Mouse (Mus musculus) adrenal gland, postnatal 4 days (tissue): Measurements from ENCODE around the gene Traf3ip1. TPM values are rescaled to one million over a fixed set of nuclear protein-coding genes. Genes with fewer than 3 reads are reported as not detected.
"Not testable (repeated sequence)": the region's sequence is repeated elsewhere in the genome, so short reads cannot be mapped to it uniquely, and the experiment has no call there.

Source experiments
- DNase-seq, 2 experiments: peaks; one replicate each; pipeline ENCODE4 v3.0.0; 2021 to 2022; ENCODE audit warnings: low spot score in 2 of 2, mixed read lengths in 2 of 2
- total RNA-seq, 2 experiments: library from RNA; stranded (reverse); gene quantifications; 2 replicates each; pipeline ENCODE4 v1.2.3; 2021

Traf3ip1 gene
- total RNA-seq, 2 experiments from 2014 or later, result 10.5 to 12.6 TPM

DNA sequence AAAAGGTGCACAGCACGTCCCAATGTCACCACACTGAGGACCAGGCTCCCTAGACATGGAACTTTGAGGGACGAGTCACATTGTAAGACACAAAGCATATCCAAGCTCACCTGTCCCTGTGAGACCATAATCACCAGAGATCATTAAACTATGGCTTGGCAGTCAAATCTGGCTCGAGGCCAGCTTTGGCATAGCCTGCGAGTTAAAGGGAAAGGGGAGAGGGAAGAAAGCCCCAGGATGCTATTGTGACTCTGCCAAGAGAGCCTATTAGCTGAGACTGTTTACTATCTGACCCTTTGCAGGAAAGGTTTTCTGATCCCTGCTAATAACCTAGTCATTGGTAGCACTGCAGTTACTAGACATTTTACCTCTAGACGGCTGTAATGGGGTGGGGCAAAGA is 30.0 kb upstream of the Traf3ip1 start:
- no peak for DNase-seq

DNA sequence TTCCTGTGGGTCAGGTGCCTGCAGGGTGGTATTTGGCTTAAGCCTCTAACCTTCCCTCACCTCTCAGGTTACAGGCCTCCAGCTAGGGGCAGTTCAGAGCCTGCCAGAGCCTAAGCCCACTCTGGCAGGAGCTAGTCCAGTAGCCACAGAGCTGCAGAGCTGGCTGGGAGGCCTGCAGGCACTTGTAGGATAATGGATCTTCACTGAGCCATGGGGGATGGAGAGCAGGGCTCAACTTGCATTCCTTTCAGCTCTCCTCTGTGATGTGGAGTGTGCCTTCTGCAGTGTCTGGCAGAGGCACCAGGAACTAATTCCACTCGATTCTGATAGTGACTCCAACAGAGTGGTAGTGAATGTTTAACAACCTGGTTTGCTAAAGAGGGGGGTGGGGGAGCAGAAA is 29.2 kb upstream of the Traf3ip1 start:
- no peak for DNase-seq

DNA sequence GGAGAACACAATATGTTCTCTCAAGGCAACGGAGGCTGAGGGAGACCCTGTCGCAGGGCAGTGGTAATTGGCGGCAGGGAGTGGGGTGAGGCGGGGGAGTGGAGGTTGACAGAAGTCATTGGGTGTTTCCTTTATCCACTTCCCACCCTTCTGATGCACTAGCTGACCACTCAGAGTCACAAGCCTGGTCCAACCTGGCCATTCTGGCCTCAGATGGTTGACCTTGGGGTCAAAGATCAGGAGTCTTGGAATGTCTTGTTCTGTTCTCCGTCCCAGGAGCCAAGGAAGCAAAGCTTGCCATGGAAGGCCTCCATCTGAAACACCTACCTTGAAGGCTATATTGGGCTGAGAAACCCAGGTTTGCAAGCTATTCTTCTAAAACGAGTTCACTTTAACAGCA is 28.3 kb upstream of the Traf3ip1 start:
- DNase-seq, result no peak

DNA sequence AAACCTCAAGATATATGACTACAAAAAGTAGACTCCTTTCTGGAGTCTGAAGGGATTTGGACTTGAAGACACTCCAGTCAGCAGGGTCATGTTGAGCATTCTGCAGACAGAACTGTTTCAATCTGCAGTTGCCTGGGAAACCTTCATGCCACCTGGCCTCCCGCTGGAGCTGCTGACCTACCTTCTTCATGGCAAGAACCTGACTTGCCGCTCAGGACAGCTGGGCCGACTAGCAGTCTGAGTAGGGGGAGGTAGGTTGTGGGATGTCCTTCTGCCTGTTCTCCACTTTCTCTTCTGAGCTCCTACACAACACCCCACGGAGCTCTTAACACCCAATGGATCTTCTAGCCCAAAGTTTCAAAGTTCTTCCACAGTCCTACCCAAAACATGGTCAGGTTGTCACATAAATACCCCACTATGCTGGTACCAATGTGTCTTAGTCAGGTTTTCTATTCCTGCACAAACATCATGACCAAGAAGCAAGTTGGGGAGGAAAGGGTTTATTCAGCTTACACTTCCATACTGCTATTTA is 24.5 kb upstream of the Traf3ip1 start:
- DNase-seq, result no peak

DNA sequence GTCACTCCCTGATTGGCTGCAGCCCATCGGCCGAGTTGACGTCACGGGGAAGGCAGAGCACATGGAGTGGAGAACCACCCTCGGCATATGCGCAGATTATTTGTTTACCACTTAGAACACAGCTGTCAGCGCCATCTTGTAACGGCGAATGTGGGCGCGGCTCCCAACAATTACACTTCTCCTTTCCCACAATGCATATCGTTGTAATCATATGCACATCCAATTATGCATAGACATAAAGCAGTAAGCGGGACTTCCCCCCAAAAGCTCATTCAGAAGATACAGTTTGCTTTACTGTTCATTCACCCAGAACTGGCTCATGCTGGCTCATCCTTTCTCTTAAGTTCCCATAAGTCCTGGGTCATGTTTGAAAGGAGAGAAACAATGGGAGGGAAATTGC is 16.3 kb upstream of the Traf3ip1 start:
- not testable (repeated sequence) for DNase-seq

DNA sequence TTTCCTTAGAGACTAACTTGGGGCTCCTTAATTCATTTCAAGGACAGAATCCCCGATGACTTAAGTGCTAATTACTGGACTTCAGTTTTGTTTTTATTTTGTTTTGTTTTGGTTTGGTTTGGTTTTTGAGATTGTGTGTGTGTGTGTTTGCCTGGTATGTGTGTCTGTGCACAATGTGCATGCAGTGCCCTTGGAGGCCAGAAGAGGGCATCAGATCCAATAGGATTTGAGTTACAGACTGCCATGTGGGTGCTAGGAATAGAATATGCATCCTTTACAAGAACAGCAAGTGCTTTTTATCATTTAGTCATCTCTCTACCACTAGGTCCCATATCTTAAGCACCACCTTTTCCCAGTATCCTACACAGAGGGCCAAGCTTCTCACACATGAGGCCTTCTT is 15.5 kb upstream of the Traf3ip1 start:
- no peak for DNase-seq

DNA sequence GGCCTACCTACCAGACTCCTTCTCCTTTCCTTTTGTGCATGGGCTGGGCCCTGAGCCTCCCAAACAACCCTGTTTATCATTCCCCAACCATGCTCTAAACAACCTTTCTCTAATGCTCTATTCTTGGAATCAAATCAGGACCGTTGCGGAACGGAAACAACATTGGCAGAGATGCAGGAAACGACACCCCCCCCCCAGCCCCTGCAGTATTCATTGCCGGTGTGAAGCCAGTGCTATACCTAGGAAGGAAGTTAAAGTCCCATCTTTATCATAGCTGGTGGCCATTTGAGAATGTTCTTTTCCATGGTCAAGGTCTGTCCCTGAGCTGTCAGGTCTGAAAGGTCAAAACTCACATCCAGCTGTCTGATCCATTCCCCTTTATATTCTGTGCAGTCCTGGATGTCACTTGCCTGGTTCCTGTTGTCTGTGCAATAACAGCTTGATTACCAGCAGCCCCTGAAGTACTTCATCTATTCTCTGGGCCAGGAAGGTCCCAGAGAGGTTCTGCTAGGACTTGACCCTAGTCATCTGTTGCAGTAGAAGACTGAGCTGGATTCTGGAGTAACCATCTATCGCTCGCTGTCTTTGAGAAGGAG is 11.7 kb upstream of the Traf3ip1 start:
- peak in 1 of 2 experiments; percentile 2 for DNase-seq

DNA sequence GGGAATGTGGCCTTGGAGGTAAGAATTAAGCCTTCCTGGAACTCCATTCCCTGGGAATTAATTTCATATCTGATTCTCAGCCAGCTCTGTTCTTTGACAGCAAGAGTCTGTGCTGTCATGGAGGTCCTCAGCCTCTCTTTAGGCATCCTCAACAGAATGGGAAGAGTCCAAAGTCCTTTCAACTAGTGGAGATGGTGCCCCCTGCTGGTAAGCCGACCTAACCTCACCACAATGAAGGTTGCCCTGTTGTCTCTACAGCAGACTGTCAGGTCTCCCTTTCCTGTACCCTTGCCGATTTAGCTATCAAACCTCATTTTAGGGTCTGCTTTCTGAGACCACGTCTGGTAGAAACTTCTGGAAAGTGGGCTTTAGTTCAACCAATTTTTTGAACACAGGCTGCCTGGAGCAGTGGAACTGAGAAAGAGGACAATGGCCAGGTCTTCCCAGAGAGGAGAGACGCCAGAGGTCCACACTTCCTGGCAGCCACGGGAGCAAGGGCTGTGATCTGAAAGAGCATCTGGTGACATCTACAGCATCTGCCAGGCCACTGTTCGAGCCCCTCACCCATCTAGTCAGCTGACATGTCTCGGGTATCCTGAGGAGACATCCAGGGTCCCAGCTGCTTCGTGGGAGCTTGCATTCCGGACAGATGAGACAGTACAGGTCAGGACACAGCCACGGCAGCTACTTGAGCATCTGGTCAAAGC is 11.0 kb upstream of the Traf3ip1 start:
- peak; percentile 68 to 83 for DNase-seq

DNA sequence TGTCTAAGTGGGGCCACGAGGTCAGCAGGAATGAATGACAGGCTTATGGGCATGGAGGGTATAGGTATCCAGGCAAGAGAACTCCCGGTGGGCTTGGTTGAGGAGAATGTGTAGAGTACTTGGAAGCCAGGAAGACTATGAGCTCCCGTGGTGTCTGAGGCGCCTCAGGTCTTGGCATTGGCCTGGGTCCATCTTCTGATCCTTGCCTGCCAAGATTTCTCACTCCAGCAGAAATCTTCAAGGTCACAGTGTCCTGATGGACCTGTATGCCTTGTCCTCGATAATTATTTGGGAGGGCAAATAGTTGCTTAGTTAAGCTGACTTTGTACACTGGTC is 10.5 kb upstream of the Traf3ip1 start:
- DNase-seq, result no peak

DNA sequence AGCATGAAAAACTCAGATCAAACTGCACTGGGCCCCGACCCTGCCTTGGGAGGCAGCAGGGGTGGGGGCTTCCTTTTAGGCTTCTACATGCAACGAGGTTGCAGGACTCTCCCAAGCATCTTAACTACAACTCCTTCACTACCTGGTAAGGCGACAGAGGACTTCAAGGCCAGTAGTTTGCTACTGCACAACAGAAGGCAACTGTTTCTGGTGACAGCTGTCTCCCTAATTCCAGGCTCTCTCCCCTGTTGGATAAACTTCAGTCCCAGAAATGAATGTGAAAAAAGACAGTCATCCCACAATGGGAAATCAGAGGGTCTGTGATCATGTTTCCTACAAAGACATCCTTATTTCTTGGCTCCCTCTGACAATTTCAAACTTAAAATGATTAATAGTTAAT is 9.0 kb upstream of the Traf3ip1 start:
- DNase-seq, result no peak

DNA sequence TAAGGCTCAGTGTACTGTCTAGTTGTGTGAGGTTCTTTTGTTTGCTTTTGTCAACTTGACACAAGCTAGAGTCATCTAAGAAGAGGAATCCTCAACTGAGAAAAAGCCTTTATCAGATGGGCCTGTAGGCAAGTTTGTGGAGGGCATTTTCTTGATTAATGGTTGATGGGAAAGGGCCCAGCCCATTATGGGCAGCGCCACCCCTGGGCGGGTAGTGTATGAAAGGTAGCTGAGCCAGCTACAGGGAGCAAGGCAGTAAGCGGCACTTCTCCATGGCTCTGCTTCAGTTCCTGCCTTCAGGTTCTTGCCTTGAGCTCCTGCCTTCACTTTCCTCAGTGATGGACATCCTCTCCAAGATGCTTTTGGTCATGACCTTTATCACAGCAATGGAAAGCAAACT is 8.3 kb upstream of the Traf3ip1 start:
- no peak for DNase-seq

DNA sequence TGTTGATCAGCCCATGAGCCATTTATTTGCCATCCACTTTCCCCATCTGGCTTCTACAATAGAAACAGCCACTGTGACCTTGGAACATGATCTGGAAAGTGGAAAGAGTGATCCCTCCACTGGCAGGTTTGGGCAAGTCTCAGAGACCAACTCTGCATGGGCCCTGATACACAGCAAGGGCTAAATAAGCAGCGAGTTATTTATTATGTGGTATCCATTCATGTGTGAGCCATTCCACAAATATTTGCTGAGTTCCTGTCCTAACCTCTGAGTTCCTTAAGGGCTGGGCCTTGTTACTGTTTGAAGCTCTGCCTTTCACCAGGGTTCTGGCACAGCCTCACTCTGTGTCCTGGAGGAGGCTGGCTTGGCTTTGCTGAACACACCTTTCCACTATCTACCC is 4.1 kb upstream of the Traf3ip1 start:
- DNase-seq, result no peak

DNA sequence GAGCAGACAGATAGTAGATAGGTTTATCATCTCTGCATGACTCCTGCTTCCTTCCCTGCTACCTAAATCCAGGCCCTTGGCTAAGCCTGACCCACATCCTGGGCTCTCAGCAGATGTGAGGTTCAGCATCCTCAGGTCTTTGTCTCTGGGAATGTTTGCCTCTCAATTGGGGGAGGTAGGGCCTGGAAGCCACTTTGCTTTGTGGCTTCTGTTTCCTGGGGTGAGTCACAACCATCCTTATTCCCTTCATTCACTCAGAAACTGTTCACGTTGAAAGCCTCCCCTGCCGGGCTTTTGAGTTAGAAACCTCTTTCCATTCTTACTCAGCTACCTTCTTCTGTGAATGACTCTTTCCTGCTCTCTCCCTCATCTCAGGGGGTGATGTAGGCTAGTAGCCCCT is 1.7 kb upstream of the Traf3ip1 start:
- no peak for DNase-seq

DNA sequence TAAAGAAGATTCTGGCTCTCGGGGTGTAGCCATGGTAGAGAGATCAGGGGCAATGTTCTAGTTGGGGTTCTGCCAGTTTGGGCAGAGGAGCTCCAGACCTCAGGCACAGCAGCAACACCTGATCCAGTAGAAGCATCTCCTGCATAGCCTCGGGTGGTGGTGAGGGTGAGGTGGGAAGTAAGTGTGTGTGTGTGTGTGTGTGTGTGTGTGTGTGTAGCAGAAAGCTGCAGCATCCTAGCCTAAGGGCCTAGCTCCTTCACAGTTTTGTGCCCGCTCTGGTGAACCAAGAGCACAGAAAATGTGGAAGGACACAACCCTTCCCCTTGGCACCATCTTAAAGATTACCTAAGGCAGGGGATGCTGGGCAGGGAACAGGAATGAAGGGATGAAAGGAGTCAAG is 509 bp upstream of the Traf3ip1 start:
- no peak for DNase-seq

DNA sequence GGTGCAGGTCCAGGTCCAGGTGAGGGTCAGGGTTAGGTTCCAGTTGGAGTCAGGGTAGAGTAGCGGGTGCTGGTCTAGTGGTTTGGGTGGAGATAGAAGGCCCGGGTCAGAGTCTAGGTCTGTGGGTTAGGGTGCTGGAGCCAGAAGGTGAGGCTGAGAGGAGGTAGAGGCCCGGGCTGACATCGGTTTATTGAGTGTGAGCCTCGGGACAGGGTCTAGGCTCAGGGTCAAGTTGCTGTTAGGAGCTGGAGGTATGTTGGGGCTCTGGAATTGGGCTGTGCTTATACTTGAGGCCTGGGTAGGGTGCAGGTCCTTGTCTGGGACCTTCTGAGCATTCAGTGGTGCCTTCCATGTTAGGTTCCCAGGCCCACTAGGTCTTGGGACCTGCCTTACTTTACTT is 874 bp downstream of the Traf3ip1 start:
- no peak for DNase-seq

DNA sequence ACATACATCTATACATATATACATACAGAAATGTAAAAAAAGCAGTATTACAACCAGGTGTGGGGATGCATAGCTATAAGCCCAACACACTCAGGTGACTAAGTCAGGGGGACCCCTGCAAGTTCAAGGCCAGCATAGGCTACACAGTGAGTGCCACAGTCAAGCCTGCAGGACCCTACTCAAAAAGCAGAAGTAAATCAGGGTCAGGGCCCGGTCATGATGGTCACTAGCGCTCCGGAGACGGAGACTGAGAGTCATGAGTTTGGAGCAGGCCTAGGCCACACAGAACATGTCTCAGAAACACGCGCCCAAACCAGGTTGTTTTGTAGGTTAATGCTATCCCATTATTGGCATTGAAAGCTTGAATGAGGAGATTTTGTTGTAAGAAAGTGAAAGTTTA is 4.1 kb downstream of the Traf3ip1 start:
- no peak for DNase-seq

DNA sequence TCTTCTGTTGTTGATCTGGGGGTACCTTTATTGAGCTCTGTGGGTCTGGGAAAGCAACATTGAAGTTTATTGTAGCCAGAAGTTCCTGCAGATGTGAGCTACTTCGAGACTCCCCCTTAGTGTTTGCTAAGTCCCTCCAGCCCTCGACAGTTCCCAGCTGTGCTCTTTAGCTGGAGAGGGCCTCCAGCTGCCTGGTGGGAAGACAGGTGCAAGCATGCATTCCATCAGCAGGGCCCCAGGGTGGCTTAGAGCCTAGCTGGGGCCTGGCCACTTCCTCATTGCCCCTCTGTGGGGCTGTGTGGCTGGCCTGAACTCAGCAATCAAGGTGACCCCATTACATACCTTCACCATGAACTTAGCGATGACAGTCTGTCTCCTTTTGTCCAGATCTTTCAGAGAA is 10.2 kb downstream of the Traf3ip1 start:
- no peak for DNase-seq

DNA sequence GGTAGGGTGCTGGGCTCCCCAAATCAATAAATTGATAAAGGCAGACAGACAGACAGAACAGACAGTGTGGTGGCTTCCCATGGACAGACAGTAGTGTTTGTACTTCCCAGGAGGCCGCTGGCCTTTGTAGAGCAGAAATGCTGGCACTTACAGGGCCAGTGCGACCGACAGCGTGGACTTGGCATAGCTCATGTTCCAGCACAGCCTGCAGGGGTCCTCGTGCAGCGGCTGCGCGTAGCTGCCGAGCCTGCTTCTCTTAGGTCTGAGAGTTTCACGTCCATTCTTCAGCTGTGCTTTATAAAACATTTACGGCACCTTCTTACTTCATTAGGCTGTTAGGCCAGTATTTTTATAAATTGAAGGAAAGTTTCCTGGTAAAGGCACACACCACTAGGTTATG is 20.5 kb downstream of the Traf3ip1 start:
- DNase-seq, result no peak

DNA sequence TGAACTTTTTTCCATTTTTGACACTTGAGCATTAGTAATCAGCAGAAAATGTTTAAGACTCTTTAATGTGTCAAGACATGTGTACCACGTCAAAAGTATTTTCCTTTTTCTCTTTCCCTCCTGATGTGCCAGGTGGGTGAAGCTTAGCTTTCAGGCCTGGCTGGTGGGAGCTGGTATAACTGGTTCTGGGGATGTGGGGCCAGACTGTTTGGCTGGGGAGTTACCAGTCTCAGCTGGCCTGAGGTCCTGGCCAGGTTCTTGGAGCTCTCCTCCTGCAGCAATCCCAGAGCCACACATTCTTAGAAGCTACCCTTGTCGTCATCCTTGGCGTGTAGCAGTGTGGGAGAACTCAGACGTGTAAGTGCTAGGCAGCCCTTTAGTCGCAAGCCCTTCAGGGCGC is 21.2 kb downstream of the Traf3ip1 start:
- DNase-seq, result no peak

DNA sequence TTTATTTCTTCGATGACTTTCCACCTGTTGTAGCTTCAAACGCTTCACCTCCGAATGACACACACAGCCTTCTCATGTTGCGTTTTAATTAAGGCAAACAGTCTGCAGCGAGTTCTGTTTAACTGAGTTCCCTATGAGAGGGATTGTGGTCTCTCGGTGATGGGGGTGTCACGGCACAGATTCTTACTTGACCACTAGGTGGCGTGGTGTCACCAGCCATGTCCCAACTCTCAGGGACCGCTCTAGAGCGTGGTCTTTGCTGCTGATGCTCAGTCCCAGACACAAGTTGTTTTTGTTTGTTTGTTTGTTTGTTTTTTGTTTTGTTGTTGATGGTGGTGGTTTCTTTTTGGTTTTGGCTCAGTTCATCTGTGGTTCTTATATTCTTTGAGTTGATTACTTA is 29.3 kb downstream of the Traf3ip1 start:
- DNase-seq, result peak in 1 of 2 experiments; percentile 38

DNA sequence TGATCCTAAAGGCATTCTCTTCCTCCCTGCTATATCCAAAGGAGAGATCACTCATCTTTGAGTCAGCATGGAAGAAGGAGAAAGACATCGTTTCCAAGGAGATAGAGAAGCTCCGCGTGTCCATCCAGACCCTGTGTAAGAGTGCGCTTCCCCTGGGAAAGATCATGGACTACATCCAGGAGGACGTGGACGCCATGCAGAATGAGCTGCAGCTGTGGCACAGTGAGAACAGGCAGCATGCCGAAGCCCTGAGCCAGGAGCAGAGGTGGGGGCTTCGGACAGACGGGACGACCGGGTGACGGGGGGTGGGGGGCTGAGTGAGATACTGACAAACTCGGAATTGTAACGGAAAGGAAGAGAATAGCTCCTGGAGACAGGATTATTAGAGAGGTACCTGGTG is 31.4 kb downstream of the Traf3ip1 start:
- no peak for DNase-seq

DNA sequence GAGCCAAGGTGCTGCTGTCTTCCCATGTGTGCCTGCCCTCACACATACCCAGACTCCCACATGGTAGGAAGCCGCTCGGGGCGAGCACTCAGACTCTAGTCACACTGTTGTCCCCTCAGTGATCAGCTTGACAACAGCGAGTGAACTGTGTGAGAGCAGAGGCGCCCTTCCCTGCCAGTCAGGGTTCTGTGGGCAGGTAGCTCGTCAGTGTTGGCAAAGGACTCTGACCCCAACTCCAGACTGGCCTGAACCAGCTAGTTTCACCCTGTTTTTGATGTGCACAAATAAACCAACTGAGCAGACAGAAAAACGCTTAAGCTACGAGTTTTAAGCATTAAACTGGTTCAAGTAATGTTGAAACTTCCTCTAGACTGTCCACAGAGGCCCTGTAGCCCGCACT is 35.7 kb downstream of the Traf3ip1 start:
- DNase-seq, result no peak

DNA sequence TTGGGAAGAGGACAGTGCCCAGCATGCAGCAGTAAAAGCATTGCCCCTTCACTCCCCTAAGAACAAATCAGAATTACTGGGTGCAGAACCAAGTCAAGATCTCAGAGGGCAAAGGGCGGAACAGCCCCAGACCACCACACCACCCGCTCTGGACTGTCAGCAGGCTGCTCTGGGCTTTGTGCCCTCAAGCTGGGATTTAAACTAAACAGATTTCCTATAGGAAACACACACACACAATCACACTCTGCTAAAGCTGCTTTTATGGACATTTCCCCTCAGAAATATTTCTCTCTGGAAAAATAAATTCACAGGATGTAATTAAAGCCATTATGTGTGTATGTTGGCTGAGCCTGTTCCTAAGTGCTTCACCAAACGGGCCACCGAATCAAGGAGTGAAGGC is 37.8 kb downstream of the Traf3ip1 start:
- no peak for DNase-seq
